Mouse (Mus musculus) frontal cortex, postnatal 25 days (tissue): Measurements from ENCODE around the gene Fgd5.
"Not testable (repeated sequence)": the region's sequence is repeated elsewhere in the genome, so short reads cannot be mapped to it uniquely, and the experiment has no call there.

Source experiments
- DNase-seq, 2 experiments: peaks; one replicate each; pipeline ENCODE4 v3.0.0; 2022; ENCODE audit warnings: low spot score in 2 of 2

Fgd5 gene

GRCm38 (mm10) chr6:91978371-91979300 is at the start of gene Fgd5:
Gene Fgd5, plus strand, starts transcription at chr6:91978878.
- no peak for DNase-seq

GRCm38 (mm10) chr6:91931231-91931630 is 47.4 kb upstream of the Fgd5 start:
- DNase-seq: no peak

- no peak for DNase-seq
Observed at GRCm38 (mm10) chr6:91938491-91938890, 40.2 kb upstream of the Fgd5 start.

- no peak for DNase-seq
Observed at GRCm38 (mm10) chr6:91948426-91948825, 30.3 kb upstream of the Fgd5 start.

- DNase-seq: not testable (repeated sequence)
Observed at GRCm38 (mm10) chr6:91958015-91958414, 20.7 kb upstream of the Fgd5 start.

GRCm38 (mm10) chr6:91960028-91960811 is 18.5 kb upstream of the Fgd5 start:
- no peak for DNase-seq

- no peak for DNase-seq
Observed at GRCm38 (mm10) chr6:91963429-91963828, 15.2 kb upstream of the Fgd5 start.

- no peak for DNase-seq
Observed at GRCm38 (mm10) chr6:91965060-91965459, 13.6 kb upstream of the Fgd5 start.

GRCm38 (mm10) chr6:91966006-91966405 is 12.7 kb upstream of the Fgd5 start:
- no peak for DNase-seq

GRCm38 (mm10) chr6:91972201-91972646 is 6.5 kb upstream of the Fgd5 start:
- DNase-seq: no peak

- no peak for DNase-seq
Observed at GRCm38 (mm10) chr6:91973972-91974371, 4.7 kb upstream of the Fgd5 start.

GRCm38 (mm10) chr6:91979301-91979996 is 771 bp downstream of the Fgd5 start:
- DNase-seq: no peak

- no peak for DNase-seq
Observed at GRCm38 (mm10) chr6:91980011-91980410, 1.3 kb downstream of the Fgd5 start.

GRCm38 (mm10) chr6:91990101-91990500 is 11.4 kb downstream of the Fgd5 start:
- DNase-seq: no peak

- no peak for DNase-seq
Observed at GRCm38 (mm10) chr6:91992823-91993222, 14.1 kb downstream of the Fgd5 start.

GRCm38 (mm10) chr6:91993795-91994505 is 15.3 kb downstream of the Fgd5 start:
- no peak for DNase-seq

GRCm38 (mm10) chr6:91996072-91996471 is 17.4 kb downstream of the Fgd5 start:
- no peak for DNase-seq

- DNase-seq: no peak
Observed at GRCm38 (mm10) chr6:92002558-92003285, 24.0 kb downstream of the Fgd5 start.

GRCm38 (mm10) chr6:92003646-92004045 is 25.0 kb downstream of the Fgd5 start:
- no peak for DNase-seq

GRCm38 (mm10) chr6:92004137-92004805 is 25.6 kb downstream of the Fgd5 start:
- no peak for DNase-seq
